Mouse (Mus musculus) brown adipose tissue, adult 24 weeks (tissue): ENCODE results near the gene Qdpr. TPM values are rescaled to one million over a fixed set of nuclear protein-coding genes. Genes with fewer than 3 reads are reported as not detected.

Experiments
- H3K27ac ChIP-seq: fragments of 200-500 bp; replicated peaks from 2 replicates; pipeline ENCODE4 v1.5.1; 2012; ENCODE audit warnings: low read depth, mild to moderate bottlenecking, low read length
- H3K4me1 ChIP-seq: fragments of 200-500 bp; 2 replicates; pipeline ENCODE4 v1.6.1; 2012; ENCODE audit warnings: low read length, mixed read lengths; ENCODE audit not compliant: control insufficient read depth, insufficient read depth, insufficient read length
- H3K4me3 ChIP-seq: fragments of 200-500 bp; 2 replicates; pipeline ENCODE4 v1.5.1; 2012; ENCODE audit warnings: low read depth, mild to moderate bottlenecking, low read length, moderate library complexity; ENCODE audit not compliant: insufficient read depth
- polyA plus RNA-seq: library from polyadenylated mRNA; stranded (reverse); fragments of >200 nt; gene quantifications from 2 replicates; pipeline ENCODE4 v1.2.4, GENCODE M21; 2012; ENCODE audit not compliant: missing spikeins, insufficient read depth, insufficient read length

The Qdpr gene
- polyA plus RNA-seq, 1 experiment, result 132 TPM

DNA sequence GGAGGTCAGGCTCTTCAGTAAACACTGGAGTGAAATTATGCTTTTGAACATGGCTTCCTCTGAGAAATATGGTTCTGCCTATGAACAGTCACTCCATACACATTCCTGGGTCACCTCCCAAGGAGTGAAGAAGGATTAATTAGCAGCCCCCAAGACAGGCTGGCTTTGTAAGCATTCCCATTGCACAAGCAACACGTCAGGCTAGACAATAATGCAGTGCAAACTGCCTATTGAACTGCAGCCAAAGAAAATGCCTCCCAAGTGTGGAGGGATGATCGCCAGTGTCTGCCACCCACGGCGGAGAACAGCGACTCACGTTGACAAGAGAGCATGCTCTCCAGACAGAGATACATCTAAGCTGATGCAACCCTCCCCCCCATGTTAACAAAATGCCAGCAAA is 26.3 kb upstream of the Qdpr start:
- Histone ChIP-seq H3K4me3 (no peak overlapping the region), H3K27ac (no peak overlapping the region), H3K4me1 (no peaks in the 10 kb centered on the region)

- Histone ChIP-seq H3K27ac (no peak overlapping the region), H3K4me1 (no peaks in the 10 kb centered on the region), H3K4me3 (no peak overlapping the region)
Observed at GRCm38 (mm10) chr5:45475771-45476170, 25.7 kb upstream of the Qdpr start.

DNA sequence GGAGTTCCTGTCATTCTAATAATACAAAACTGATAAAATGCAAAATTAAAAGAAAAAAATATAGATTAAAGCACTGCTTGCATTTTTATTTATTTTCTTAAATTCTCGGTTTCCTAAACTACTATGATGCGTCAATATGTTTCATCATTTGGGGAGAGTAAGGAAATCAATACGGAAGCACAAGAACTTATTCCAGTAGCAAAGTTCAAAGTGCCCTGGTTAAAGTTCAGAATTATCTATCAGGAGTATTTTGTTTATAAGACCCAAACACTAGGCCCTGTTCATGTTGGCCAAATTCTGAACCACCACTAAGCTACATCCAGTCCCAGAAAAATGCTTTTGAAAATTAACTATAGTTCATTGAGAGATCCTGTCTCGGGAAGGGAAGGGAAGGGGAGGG is 24.7 kb upstream of the Qdpr start:
- Histone ChIP-seq H3K4me1 (no peaks in the 10 kb centered on the region), H3K4me3 (no peak overlapping the region), H3K27ac (no peak overlapping the region)

GRCm38 (mm10) chr5:45474215-45474614 is 24.2 kb upstream of the Qdpr start:
- H3K4me3 ChIP-seq, result no peak overlapping the region
- no peak overlapping the region for H3K27ac ChIP-seq
- H3K4me1 ChIP-seq, result no peaks in the 10 kb centered on the region

DNA sequence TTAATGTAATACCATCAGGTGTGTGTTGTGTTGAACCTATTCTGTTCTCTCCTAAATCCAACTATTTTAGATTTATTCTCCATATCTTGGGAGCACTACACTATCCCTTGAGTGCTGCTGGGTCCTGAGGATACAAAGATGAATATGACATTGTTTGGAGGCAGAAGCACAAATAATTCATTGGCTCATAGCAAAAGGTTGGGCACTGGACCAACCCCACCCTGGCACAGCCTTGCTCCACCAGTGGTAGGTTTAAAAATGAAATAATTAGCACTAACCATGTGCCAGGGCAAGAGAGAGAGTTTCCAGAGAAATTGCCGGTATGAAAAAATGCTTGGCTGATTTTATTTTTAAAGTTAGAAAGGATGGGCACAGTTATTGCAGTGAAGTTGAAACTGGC is 23.5 kb upstream of the Qdpr start:
- no peaks in the 10 kb centered on the region for H3K4me1 ChIP-seq
- H3K4me3 ChIP-seq, result no peak overlapping the region
- H3K27ac ChIP-seq, result no peak overlapping the region

DNA sequence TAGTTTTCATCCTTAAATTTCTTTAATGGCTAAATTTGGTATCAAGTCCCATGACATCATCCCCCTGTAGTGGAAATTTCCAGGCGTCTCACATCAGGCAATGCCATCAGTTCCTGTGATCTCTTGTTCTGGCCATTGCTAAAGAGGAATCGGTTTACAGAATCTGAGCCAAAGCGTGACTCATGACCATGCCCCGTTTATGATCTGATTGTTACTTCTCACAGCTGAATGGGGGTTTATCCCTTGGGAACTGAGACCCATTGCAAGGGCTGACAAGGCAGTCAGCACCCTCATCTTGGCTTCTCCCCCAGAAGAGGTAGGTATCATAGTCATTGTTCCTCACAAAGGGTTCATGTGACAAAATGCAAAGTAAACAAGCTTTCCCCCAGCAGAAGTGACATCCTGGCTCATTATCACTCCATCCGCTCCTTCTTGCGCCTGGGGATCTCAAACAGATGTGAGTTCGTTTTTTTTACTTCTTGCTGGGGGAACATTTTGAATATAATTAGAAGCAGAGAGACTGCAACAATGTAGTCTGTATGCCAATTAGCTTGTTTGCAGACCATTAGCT is 22.9 kb upstream of the Qdpr start:
- Histone ChIP-seq H3K4me3 (no peak overlapping the region), H3K27ac (no peak overlapping the region), H3K4me1 (no peaks in the 10 kb centered on the region)

DNA sequence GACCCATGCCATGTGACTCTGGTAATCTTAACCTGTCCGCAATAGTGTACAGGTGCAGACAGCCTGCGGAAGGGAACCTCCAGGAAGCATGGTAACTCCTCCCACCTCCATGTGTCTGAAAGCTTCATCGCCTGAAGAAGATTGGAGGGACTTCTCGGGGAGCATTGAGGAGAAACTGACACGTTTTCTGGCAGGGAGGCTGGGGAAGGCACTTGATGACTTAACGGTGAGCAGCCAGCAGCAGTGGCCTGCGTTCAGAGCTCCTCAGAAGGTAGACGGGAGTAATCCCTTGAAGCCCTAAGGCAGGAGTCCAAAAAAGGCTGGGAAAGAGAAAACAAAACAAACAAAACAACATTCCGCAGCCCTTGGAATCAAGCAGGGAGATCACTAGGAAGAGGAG is 4.4 kb upstream of the Qdpr start:
- H3K4me3 ChIP-seq, result no peak overlapping the region
- no peaks in the 10 kb centered on the region for H3K4me1 ChIP-seq
- H3K27ac ChIP-seq, result no peak overlapping the region

DNA sequence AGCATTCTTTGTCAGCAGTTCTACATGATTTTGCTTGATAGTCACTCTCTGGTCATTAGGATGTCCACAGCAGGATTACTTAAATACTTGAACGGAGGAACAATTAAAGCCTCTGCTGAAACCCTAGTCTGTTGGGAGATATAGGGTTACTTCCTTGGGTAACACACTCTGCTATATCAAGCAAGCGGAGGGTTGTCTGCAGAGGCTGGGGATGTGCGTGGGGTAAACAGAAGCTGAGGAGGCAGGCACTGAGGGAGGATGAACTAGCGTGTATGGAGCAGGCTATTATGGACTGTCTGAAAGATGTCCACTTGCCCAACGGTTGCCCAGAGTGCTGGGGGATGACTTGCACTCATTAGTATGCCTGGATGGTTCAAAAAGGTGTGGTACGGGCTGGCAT is 3.4 kb upstream of the Qdpr start, which contains the start of gene Clrn2:
Gene Clrn2, plus strand, starts transcription at position 301 of the 400 bp plus-strand sequence.
- Histone ChIP-seq H3K4me3 (no peak within 1 kb of the TSS), H3K27ac (no peak within 1 kb of the TSS), H3K4me1 (peaks cover 8% of the 10 kb centered on the region)

GRCm38 (mm10) chr5:45449206-45449605 is 830 bp downstream of the Qdpr start:
- Histone ChIP-seq H3K27ac (peak overlapping the region; percentile 40), H3K4me3 (peak overlapping the region; percentile 66), H3K4me1 (peaks cover 10% of the 10 kb centered on the region)

DNA sequence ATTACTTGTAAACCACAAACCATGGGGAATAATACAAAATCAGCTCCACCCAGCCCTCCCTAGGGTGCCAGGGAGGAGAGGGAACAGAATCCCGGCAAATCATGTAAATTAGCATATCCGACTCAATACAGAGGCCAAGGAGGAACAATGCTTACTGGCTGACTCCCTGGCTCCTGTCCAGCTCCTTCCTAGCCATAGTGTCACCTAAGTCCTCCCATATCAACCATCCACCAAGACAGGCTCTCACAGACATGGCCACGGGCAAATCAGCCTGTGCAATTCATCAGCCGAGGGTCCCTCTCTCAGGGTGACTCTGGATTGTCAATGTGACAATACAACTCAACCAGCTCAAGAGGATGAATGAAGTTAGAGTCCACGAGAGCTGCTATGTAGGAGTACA is 1.4 kb downstream of the Qdpr start:
- Histone ChIP-seq H3K27ac (no peak overlapping the region), H3K4me1 (peaks cover 10% of the 10 kb centered on the region), H3K4me3 (peak overlapping the region; percentile 66)

GRCm38 (mm10) chr5:45444130-45444832 is 5.8 kb downstream of the Qdpr start:
- no peak overlapping the region for H3K27ac ChIP-seq
- no peak overlapping the region for H3K4me3 ChIP-seq
- H3K4me1 ChIP-seq, result peaks cover 10% of the 10 kb centered on the region

DNA sequence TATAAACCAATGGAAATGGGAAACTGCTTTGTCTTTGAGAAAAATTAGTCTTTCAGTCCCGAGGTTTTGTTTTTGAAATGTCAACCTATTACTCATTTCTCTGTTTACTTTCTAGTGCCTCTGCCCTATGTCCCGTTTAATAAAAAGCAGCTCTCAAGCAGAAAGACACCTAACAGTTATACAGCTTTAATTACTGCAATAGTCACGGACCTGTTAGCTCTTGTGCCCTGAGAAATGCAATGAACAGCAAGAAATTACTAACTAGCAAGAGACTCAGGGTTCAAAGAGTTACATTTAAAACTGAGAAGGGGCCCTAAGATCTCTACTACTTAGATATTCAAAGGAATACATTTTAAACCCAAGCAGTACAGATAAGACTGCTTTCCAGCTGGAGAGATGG is 8.3 kb downstream of the Qdpr start:
- no peak overlapping the region for H3K4me3 ChIP-seq
- H3K27ac ChIP-seq, result no peak overlapping the region
- no peaks in the 10 kb centered on the region for H3K4me1 ChIP-seq

GRCm38 (mm10) chr5:45441124-45441523 is 8.9 kb downstream of the Qdpr start:
- no peak overlapping the region for H3K4me3 ChIP-seq
- H3K27ac ChIP-seq, result no peak overlapping the region
- H3K4me1 ChIP-seq, result no peaks in the 10 kb centered on the region

DNA sequence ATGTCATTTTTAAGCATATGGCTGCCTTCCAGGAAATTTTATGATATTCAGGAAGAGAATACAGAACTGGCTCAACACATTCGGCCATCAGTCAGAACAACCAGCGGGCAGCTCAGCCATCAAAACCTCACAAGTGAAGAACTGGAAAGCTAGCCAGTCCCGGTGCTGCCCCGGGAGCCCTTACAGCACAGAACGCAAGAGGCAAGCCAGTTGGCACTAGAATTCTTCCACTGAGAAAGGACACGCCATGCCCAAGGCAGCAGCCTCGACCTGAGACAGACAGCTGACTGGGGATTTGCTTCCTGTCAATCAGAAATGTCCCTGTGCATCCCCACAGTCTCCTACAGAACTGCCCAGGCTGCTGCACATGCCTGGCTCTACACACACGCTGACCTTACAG is 11.7 kb downstream of the Qdpr start:
- H3K4me1 ChIP-seq, result no peaks in the 10 kb centered on the region
- H3K4me3 ChIP-seq, result no peak overlapping the region
- no peak overlapping the region for H3K27ac ChIP-seq

- Histone ChIP-seq H3K27ac (no peak overlapping the region), H3K4me3 (no peak overlapping the region), H3K4me1 (no peaks in the 10 kb centered on the region)
Observed at GRCm38 (mm10) chr5:45437826-45438225, 12.2 kb downstream of the Qdpr start.
